Comparison of ENCODE assay signal across 12 mouse cellular contexts in the genomic region with DNA sequence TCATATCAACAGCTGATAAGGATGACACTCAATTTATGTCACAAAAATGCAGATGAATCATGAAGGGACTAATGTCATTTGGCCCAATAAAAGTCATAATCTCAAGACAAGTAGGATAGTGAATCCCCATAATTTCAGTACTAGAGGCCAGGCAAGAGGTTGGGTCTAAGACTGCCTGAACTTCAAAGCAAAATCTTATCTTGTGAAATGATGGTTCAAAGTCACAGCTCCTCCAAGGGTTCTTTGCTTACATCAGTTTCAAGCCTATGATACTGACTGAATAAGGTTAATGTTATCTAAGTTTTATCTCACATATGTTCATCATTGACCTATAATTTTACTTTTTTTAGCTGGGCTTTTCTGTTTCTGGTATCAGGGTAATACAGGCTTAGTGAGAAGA. TPM values are rescaled to one million over a fixed set of nuclear protein-coding genes. Genes with fewer than 3 reads are reported as not detected.
ATAC-seq and TF ChIP-seq lines count a peak whose summit lies in the region.
"Had no signal": no experiment of that assay in that cellular context is flagged by ENCODE, and none has a peak within 500 bp of the region (broad histone marks: within the 10 kb centered on the region; RNA-seq: fewer than 3 reads in every experiment).

No protein-coding gene starts in this region.

- no peak overlapping the region for H3K4me3 ChIP-seq in intestine, embryonic 15.5 days (replicated peaks)
- no peak overlapping the region for H3K4me3 ChIP-seq in intestine, postnatal 0 days (ENCODE audit: low read depth, low read length)
- H3K4me3 ChIP-seq in intestine, embryonic 16.5 days (ENCODE audit: low read length) = no peak overlapping the region
- H3K4me3 ChIP-seq in kidney, embryonic 15.5 days (replicated peaks) = no peak overlapping the region

- H3K4me2 ChIP-seq in intestine, embryonic 15.5 days (replicated peaks) = no peak overlapping the region
- H3K4me2 ChIP-seq in intestine, postnatal 0 days (replicated peaks; ENCODE audit: low read depth) = no peak overlapping the region
- H3K4me2 ChIP-seq in intestine, embryonic 16.5 days (ENCODE audit: low read depth, low read length) = no peak overlapping the region
- H3K4me2 ChIP-seq in kidney, embryonic 15.5 days = no peak overlapping the region

- no peaks in the 10 kb centered on the region for H3K9me3 ChIP-seq in intestine, embryonic 15.5 days
- no peaks in the 10 kb centered on the region for H3K9me3 ChIP-seq in intestine, postnatal 0 days (ENCODE audit: control insufficient read depth)
- H3K9me3 ChIP-seq in intestine, embryonic 16.5 days (ENCODE audit: control insufficient read depth, low read length) = no peaks in the 10 kb centered on the region
- H3K9me3 ChIP-seq in kidney, embryonic 15.5 days (replicated peaks) = no peaks in the 10 kb centered on the region
- H3K9me3 ChIP-seq: G1E had no signal

- no peaks in the 10 kb centered on the region for H3K27me3 ChIP-seq in intestine, embryonic 15.5 days (replicated peaks)
- no peaks in the 10 kb centered on the region for H3K27me3 ChIP-seq in intestine, postnatal 0 days (replicated peaks; ENCODE audit: control insufficient read depth, insufficient read depth, low read length)
- H3K27me3 ChIP-seq in intestine, embryonic 16.5 days (replicated peaks; ENCODE audit: control insufficient read depth, insufficient read depth, low read length) = no peaks in the 10 kb centered on the region
- H3K27me3 ChIP-seq in kidney, embryonic 15.5 days = no peaks in the 10 kb centered on the region
- H3K27me3 ChIP-seq: CH12.LX, Patski had no signal

- peak; percentile 56 for ATAC-seq in intestine, embryonic 15.5 days
- ATAC-seq in intestine, postnatal 0 days = no peak
- peak; percentile 71 for ATAC-seq in intestine, embryonic 16.5 days
- ATAC-seq in kidney, embryonic 15.5 days (replicated peaks; ENCODE audit: low FRiP score) = no peak
- ATAC-seq: activated CD4-positive, CD25-positive, alpha-beta regulatory T cell, adult 4 months; CD4-positive, CD25-positive, alpha-beta regulatory T cell, adult 4 months; Patski had no signal

- H3K36me3 ChIP-seq in intestine, embryonic 15.5 days = no peaks in the 10 kb centered on the region
- H3K36me3 ChIP-seq in intestine, postnatal 0 days (ENCODE audit: control insufficient read depth, insufficient read depth) = no peaks in the 10 kb centered on the region
- H3K36me3 ChIP-seq in intestine, embryonic 16.5 days (ENCODE audit: control insufficient read depth, insufficient read depth, low read length) = no peaks in the 10 kb centered on the region
- H3K36me3 ChIP-seq in kidney, embryonic 15.5 days = no peaks in the 10 kb centered on the region
- H3K36me3 ChIP-seq: G1E had no signal

- no peak for TF ChIP-seq CTCF in intestine, postnatal 0 days (IDR thresholded peaks at IDR 0.05; ENCODE audit: low read depth)

- no peaks in the 10 kb centered on the region for H3K4me1 ChIP-seq in intestine, embryonic 15.5 days (replicated peaks)
- H3K4me1 ChIP-seq in intestine, postnatal 0 days (replicated peaks; ENCODE audit: control insufficient read depth, insufficient read depth, low read length) = no peaks in the 10 kb centered on the region
- H3K4me1 ChIP-seq in intestine, embryonic 16.5 days (ENCODE audit: control insufficient read depth, insufficient read depth, low read length) = 0 out of 2 replicates have a peak, but pooled peaks cover 2% of the 10 kb centered on the region
- H3K4me1 ChIP-seq in kidney, embryonic 15.5 days = peaks cover 4% of the 10 kb centered on the region; the same call in 1 of the 2 replicates

- no peak overlapping the region for H3K9ac ChIP-seq in intestine, embryonic 15.5 days
- no peak overlapping the region for H3K9ac ChIP-seq in intestine, postnatal 0 days (ENCODE audit: low read depth, low read length)
- no peak overlapping the region for H3K9ac ChIP-seq in intestine, embryonic 16.5 days (ENCODE audit: low read depth, low read length)
- no peak overlapping the region for H3K9ac ChIP-seq in kidney, embryonic 15.5 days

- H3K27ac ChIP-seq in intestine, embryonic 15.5 days = no peak overlapping the region
- H3K27ac ChIP-seq in intestine, postnatal 0 days (ENCODE audit: low read depth, low read length) = no peak overlapping the region
- no peak overlapping the region for H3K27ac ChIP-seq in intestine, embryonic 16.5 days (ENCODE audit: low read length)
- H3K27ac ChIP-seq in kidney, embryonic 15.5 days = no peak overlapping the region

RNA-seq across cellular contexts. Expression of a gene that starts 11.5 kb away (rescaled TPM):
- 0.10 TPM in 1 of 2 replicates, not detected in the other for polyA plus RNA-seq in intestine, embryonic 15.5 days (2015; fragmentation: Nextera tagmentation; extraction: Ambion mirVana)
- 0.08 TPM in 1 of 2 replicates, not detected in the other for polyA plus RNA-seq in intestine, postnatal 0 days (2015; fragmentation: Nextera tagmentation; extraction: Ambion mirVana)
- polyA plus RNA-seq in intestine, embryonic 16.5 days (2015; fragmentation: Nextera tagmentation; extraction: Ambion mirVana) = 0.09 TPM in 1 of 2 replicates, not detected in the other
- polyA plus RNA-seq in kidney, embryonic 15.5 days (2015; fragmentation: Nextera tagmentation; extraction: Ambion mirVana) = not detected in 2 replicates
- polyA plus RNA-seq: activated CD4-positive, CD25-positive, alpha-beta regulatory T cell, adult 4 months; adrenal gland, adult 2 months; brain, embryonic 14.5 days; C2C12; CD4-positive, CD25-positive, alpha-beta regulatory T cell, adult 4 months; G1E; Patski had no signal

RNA-seq across cellular contexts. Expression of a gene that starts 20.5 kb away (rescaled TPM):
- 2.4 and 2.6 TPM in 2 replicates for polyA plus RNA-seq in intestine, embryonic 15.5 days (2015; fragmentation: Nextera tagmentation; extraction: Ambion mirVana)
- 0.82 and 0.98 TPM in 2 replicates for polyA plus RNA-seq in intestine, postnatal 0 days (2015; fragmentation: Nextera tagmentation; extraction: Ambion mirVana)
- polyA plus RNA-seq in intestine, embryonic 16.5 days (2015; fragmentation: Nextera tagmentation; extraction: Ambion mirVana) = 3.4 and 4.1 TPM in 2 replicates
- 0.64 and 1.5 TPM in 2 replicates for polyA plus RNA-seq in kidney, embryonic 15.5 days (2015; fragmentation: Nextera tagmentation; extraction: Ambion mirVana)
- polyA plus RNA-seq: activated CD4-positive, CD25-positive, alpha-beta regulatory T cell, adult 4 months; C2C12; CD4-positive, CD25-positive, alpha-beta regulatory T cell, adult 4 months; G1E had no signal

Comparison
In these comparisons a context has a peak if more than half of its experiments do, and no peak if none do; other contexts are left out.
1. ATAC-seq: peak in intestine, embryonic 15.5 days (single experiment) and intestine, embryonic 16.5 days (single experiment); none in intestine, postnatal 0 days (single experiment) and kidney, embryonic 15.5 days (single experiment).